Mouse (Mus musculus) forebrain, embryonic 15.5 days (tissue): Measurements from ENCODE around the gene 4921524J17Rik. TPM values are rescaled to one million over a fixed set of nuclear protein-coding genes. Genes with fewer than 3 reads are reported as not detected.
A peak's percentile ranks its signal among the peaks of the same experiment; 100 is the strongest.

Experiments
- ATAC-seq: fragments of 200-750 bp; cut with Nextera tagmentation; replicated peaks from 2 replicates; pipeline ENCODE4 v1.8.0; 2017; ENCODE audit warnings: mild to moderate bottlenecking, moderate TSS enrichment, moderate library complexity
- H3K27ac ChIP-seq: fragments of 300-500 bp; sonication (generic); replicated peaks from 2 replicates; pipeline ENCODE4 v1.5.1; 2015; ENCODE audit warnings: mild to moderate bottlenecking, inconsistent platforms
- H3K27me3 ChIP-seq: fragments of 300-500 bp; sonication (generic); 2 replicates; pipeline ENCODE4 v1.6.1; 2015; ENCODE audit warnings: inconsistent platforms
- H3K36me3 ChIP-seq: fragments of 300-500 bp; sonication (generic); 2 replicates; pipeline ENCODE4 v1.6.1; 2015; ENCODE audit warnings: mild to moderate bottlenecking, inconsistent platforms
- H3K4me1 ChIP-seq: fragments of 300-500 bp; sonication (generic); 2 replicates; pipeline ENCODE4 v1.6.1; 2015; ENCODE audit warnings: inconsistent platforms
- H3K4me2 ChIP-seq: fragments of 300-500 bp; sonication (generic); replicated peaks from 2 replicates; pipeline ENCODE4 v1.6.1; 2015; ENCODE audit warnings: mild to moderate bottlenecking, inconsistent platforms
- H3K4me3 ChIP-seq: fragments of 300-500 bp; sonication (generic); 2 replicates; pipeline ENCODE4 v1.5.1; 2015; ENCODE audit warnings: mild to moderate bottlenecking, inconsistent platforms
- H3K9ac ChIP-seq: fragments of 300-500 bp; sonication (generic); replicated peaks from 2 replicates; pipeline ENCODE4 v1.6.1; 2015; ENCODE audit warnings: mild to moderate bottlenecking, inconsistent platforms
- H3K9me3 ChIP-seq: fragments of 300-500 bp; sonication (generic); 2 replicates; pipeline ENCODE4 v1.6.1; 2016; ENCODE audit warnings: inconsistent platforms
- WGBS: fragments of 180-500 bp; shearing (Covaris S2); methylation state at CpG from one replicate; pipeline ENCODE4 v1.1.7; 2015; ENCODE audit warnings: mixed read lengths; 5-methylcytosine and 5-hydroxymethylcytosine counted together
- polyA plus RNA-seq: library from polyadenylated mRNA; unstranded; fragments of >200 nt; fragmentation: Nextera tagmentation; extraction: Ambion mirVana; gene quantifications from 2 replicates; pipeline ENCODE4 v1.2.1, GENCODE M21; 2015

The 4921524J17Rik gene
- polyA plus RNA-seq, 1 experiment from 2014 or later = 74.7 TPM

DNA sequence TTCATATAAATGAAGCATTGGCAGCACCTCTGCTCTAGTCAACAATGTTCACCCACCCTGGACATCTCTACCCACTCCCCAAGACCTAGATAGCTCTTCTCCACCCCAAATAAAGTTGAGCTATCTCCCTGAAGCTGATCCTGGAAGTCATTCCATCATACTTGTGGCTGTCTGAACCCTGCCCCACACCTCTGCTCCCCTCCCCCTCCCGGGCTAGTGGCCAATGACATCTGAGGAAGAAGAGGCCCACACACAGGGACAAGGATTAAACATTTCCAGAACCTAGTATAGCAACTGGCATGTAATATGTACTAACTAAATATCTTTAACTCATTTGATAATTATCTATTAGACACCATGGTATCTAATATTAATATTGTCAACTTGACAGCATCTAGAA lies 29.8 kb upstream of the 4921524J17Rik start:
- Histone ChIP-seq H3K4me2 (no peak overlapping the region), H3K36me3 (no peaks in the 10 kb centered on the region), H3K9me3 (no peaks in the 10 kb centered on the region), H3K27me3 (no peaks in the 10 kb centered on the region), H3K4me3 (no peak overlapping the region), H3K27ac (no peak overlapping the region), H3K9ac (no peak overlapping the region), H3K4me1 (no peaks in the 10 kb centered on the region)
- 87% methylated on average over 1 of the region's 1 CpGs for WGBS
- no peak for ATAC-seq

DNA sequence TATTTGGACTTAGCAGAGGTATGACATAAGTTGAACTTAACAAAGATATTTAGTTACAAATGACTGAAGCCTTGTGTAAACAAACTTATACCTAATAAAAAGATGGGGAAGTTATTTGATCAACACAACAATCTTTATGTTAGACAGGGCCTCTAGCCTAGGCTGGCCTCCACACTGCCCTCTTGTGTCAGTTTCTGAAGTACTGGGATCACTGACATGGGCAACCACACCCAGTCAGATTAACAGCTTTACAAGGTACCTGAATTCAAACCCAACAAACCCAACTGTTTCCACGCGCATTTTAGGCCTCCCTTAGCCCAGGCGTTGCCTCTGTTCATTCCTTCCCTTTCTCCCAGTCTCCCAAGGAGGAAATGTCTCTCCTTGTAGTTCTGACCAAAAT lies 28.7 kb upstream of the 4921524J17Rik start:
- Histone ChIP-seq H3K9ac (no peak overlapping the region), H3K9me3 (no peaks in the 10 kb centered on the region), H3K4me2 (no peak overlapping the region), H3K4me3 (no peak overlapping the region), H3K4me1 (0 out of 2 replicates have a peak, but pooled peaks cover 2% of the 10 kb centered on the region), H3K27me3 (no peaks in the 10 kb centered on the region), H3K36me3 (no peaks in the 10 kb centered on the region), H3K27ac (no peak overlapping the region)
- WGBS = 82% methylated on average over 3 of the region's 3 CpGs
- ATAC-seq = no peak

DNA sequence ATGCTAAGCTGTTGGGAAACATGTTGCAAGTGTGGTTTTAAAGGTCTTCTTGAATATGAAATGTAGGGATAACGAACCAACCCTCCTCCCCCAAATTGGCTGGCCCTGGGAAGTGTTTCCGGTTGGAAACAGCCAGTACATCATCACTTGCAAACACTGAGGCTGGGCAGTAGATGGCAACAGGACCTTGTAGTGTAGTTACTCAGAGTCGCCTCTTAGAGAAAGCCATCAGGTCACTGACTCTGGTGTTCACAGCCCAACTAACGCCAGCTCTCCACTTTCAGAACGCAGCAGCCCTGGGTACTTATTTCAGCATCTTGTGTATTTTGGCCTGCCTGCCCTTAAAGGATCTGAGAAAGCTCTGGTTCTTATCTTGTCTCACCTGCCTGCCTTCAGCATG lies 28.2 kb upstream of the 4921524J17Rik start:
- H3K4me3 ChIP-seq = no peak overlapping the region
- no peak overlapping the region for H3K9ac ChIP-seq
- no peak overlapping the region for H3K27ac ChIP-seq
- no peaks in the 10 kb centered on the region for H3K36me3 ChIP-seq
- 42% methylated on average over 5 of the region's 5 CpGs for WGBS
- H3K4me2 ChIP-seq = no peak overlapping the region
- ATAC-seq = no peak
- H3K4me1 ChIP-seq = 0 out of 2 replicates have a peak, but pooled peaks cover 2% of the 10 kb centered on the region
- no peaks in the 10 kb centered on the region for H3K9me3 ChIP-seq
- no peaks in the 10 kb centered on the region for H3K27me3 ChIP-seq

DNA sequence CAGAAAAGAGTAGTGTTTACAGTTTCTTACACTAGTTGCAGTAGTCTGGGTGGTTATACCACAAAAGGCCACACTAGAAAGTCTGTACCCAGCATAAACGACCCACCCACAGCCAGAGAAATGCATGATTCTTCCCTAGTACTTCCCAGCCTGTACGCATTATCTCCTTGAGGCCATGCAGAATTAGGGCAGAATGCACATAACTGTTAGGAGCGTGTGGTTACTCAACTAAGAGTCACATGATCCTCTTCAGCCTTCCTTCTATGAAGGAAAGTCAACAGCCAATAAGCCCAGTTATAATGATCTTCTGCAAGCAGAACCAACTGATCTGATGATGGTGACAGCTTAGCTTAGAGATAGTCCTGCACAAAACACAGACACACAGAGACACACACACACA lies 26.9 kb upstream of the 4921524J17Rik start:
- H3K9me3 ChIP-seq = no peaks in the 10 kb centered on the region
- 0 out of 2 replicates have a peak, but pooled peaks cover 2% of the 10 kb centered on the region for H3K4me1 ChIP-seq
- no peak overlapping the region for H3K9ac ChIP-seq
- H3K4me2 ChIP-seq = no peak overlapping the region
- no peak overlapping the region for H3K4me3 ChIP-seq
- no peak for ATAC-seq
- 71% methylated on average over 3 of the region's 3 CpGs for WGBS
- no peaks in the 10 kb centered on the region for H3K27me3 ChIP-seq
- no peaks in the 10 kb centered on the region for H3K36me3 ChIP-seq
- no peak overlapping the region for H3K27ac ChIP-seq

DNA sequence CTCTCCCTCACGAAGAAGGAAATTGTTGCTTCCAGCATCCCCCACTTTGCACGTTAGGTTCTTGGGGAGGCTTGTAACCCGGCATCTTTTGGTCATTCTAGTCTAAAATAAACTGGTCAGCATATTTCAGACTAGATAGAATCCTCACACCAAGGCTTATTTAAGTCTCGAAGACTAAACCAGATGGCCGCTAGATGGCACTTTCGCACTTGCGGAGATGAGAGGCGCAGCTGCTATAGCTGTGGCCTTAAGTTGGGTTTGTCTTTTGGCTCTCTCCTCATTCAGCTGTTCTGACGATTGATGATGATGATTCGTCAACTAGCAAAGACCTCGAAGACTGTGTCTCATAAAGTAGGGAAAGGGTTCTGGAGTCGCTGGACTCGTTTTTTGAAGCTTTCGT lies 23.9 kb upstream of the 4921524J17Rik start:
- 7% methylated on average over 14 of the region's 14 CpGs for WGBS

DNA sequence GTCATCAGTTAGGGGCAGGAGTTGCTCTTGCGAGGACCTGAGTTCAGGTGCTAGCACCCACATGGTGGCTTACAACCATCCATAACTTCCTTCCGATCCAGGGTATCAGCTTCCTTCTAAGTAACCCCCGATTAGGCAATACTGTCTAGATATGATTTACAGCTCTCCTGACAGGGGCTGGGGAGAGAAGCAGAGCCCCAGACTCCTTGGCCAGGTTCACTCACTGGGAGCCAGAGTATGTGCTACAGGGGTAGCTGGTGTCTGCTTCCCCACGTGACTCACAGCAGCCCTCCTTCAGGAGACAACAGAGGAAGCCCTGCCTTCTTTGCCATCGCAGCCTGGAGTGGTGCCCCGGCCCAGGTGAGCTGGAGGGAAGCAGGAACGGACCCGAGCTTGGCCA lies 22.1 kb upstream of the 4921524J17Rik start:
- 80% methylated on average over 8 of the region's 8 CpGs for WGBS
- no peak for ATAC-seq
- no peak overlapping the region for H3K4me3 ChIP-seq
- H3K27ac ChIP-seq = no peak overlapping the region
- no peaks in the 10 kb centered on the region for H3K36me3 ChIP-seq
- no peaks in the 10 kb centered on the region for H3K27me3 ChIP-seq
- no peak overlapping the region for H3K9ac ChIP-seq
- peaks cover 16% of the 10 kb centered on the region for H3K4me1 ChIP-seq
- no peak overlapping the region for H3K4me2 ChIP-seq
- H3K9me3 ChIP-seq = no peaks in the 10 kb centered on the region

More for the DNA sequence above, 23.9 kb upstream of the 4921524J17Rik start:
- 0 out of 2 replicates have a peak, but pooled peaks have one; percentile 29 for ATAC-seq
- H3K4me3 ChIP-seq = no peak overlapping the region
- H3K4me1 ChIP-seq = peaks cover 16% of the 10 kb centered on the region
- H3K9me3 ChIP-seq = no peaks in the 10 kb centered on the region
- H3K9ac ChIP-seq = no peak overlapping the region
- H3K27me3 ChIP-seq = no peaks in the 10 kb centered on the region
- no peaks in the 10 kb centered on the region for H3K36me3 ChIP-seq
- no peak overlapping the region for H3K4me2 ChIP-seq
- H3K27ac ChIP-seq = no peak overlapping the region

DNA sequence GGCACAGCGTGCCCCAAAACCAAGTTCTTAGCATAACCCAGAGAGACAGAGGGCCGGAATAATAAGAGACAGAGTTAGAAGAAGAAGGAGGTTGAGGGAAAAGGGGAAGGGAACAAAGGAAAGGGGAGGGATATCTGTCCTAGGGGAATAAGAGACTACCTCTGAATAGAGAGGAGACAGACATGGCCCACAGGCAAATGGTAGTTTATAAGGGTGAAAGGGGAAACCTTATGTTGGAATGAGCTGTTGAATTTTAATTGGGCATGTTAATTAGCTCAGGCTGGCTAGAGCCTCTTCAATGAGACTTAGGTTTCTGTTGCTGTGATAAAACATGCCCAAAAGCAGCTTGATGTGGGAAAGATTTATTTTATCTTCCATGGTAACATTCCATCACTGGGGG lies 20.6 kb upstream of the 4921524J17Rik start:
- no peak overlapping the region for H3K4me3 ChIP-seq
- no peaks in the 10 kb centered on the region for H3K9me3 ChIP-seq
- no peak overlapping the region for H3K9ac ChIP-seq
- 27% methylated on average over 2 of the region's 2 CpGs for WGBS
- H3K27me3 ChIP-seq = no peaks in the 10 kb centered on the region
- peak overlapping the region; percentile 56 for H3K27ac ChIP-seq
- H3K4me2 ChIP-seq = no peak overlapping the region
- peaks cover 16% of the 10 kb centered on the region for H3K4me1 ChIP-seq
- no peaks in the 10 kb centered on the region for H3K36me3 ChIP-seq
- ATAC-seq = peak; percentile 26; the same call in 1 of the 2 replicates

DNA sequence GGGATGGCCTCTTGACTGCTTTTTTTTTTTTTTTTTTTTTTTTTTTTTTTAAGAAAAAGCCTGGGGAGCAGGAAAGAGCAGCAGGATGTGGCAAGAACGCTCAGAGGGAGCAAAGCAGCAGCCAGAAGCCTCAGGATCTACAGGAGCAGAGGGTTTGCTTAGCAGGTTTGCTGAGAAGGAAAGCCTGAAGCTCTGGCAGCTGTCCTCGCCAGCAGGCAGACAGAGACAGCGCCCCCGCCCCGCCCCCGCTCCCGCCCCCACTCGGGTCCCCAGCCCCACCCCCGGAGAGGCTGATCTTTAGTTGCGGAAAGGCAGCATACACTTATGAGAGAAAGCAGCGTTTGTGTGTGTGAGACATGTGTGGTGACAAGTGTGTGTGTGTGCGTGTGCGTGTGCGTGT lies 19.7 kb upstream of the 4921524J17Rik start:
- peak; percentile 63 for ATAC-seq
- Histone ChIP-seq H3K9ac (no peak overlapping the region), H3K4me3 (peak overlapping the region; percentile 18; the same call in 1 of the 2 replicates), H3K27ac (peak overlapping the region; percentile 34), H3K4me1 (peaks cover 16% of the 10 kb centered on the region), H3K27me3 (no peaks in the 10 kb centered on the region), H3K4me2 (peak overlapping the region; percentile 31), H3K36me3 (no peaks in the 10 kb centered on the region), H3K9me3 (no peaks in the 10 kb centered on the region)
- WGBS = 23% methylated on average over 14 of the region's 14 CpGs

DNA sequence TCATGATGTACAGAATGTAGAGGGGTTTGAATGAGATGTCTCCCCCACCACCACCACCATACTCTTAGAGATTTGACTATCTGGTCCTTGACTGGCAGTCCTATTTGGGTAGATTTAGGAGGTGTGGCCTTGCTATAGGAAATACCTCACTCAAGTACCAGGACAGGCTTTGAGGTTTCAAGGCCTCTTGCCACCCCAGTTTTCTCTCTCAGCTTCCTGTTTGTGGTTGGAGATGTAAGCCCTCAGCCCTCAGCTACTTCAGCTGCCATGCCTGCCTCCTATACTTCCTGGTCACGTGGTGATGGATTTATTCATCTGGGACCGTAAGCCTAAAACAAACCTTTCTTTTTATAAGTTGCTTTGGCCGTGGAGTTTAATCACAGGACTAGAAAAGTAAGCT lies 17.7 kb upstream of the 4921524J17Rik start:
- ATAC-seq = no peak
- Histone ChIP-seq H3K4me1 (peaks cover 14% of the 10 kb centered on the region), H3K4me2 (no peak overlapping the region), H3K9me3 (no peaks in the 10 kb centered on the region), H3K9ac (no peak overlapping the region), H3K36me3 (no peaks in the 10 kb centered on the region), H3K4me3 (no peak overlapping the region), H3K27ac (no peak overlapping the region), H3K27me3 (no peaks in the 10 kb centered on the region)
- 88% methylated on average over 3 of the region's 3 CpGs for WGBS

DNA sequence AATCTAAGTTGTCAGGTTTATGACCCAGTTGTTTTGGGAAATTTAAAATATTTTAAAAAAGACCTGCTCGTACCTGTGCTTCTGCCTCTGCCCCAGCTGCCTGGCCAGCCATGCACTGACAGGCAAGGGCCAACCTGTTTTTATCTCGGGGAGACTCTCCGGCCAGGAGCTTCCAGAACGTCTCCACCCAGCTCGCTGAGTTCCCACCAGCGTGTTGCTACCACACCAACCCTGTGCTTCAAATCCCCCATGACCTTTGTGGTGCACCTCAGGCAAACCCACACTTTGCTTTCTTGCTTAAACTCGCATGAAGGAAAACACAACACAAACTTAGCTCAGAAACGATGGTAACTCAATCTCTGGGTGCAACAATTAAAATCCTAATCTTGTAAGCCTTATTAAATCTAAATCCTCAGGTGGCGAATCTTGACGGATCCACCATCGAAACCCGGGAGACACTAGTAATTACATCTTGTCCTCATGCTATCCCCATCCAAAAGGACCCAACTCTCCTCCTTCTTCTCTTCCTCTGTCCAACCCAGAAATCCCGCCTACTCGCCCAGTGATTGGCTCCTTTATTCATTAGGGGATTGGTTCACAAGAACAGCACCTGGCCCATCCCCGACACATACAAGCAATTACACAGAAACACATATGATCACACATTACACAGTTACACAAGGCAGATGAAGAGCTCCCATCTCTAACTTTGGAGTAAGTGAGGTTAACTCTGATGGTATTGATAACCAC lies 13.5 kb upstream of the 4921524J17Rik start:
- Histone ChIP-seq H3K4me1 (no peaks in the 10 kb centered on the region), H3K9me3 (no peaks in the 10 kb centered on the region), H3K36me3 (no peaks in the 10 kb centered on the region), H3K27ac (no peak overlapping the region), H3K4me2 (no peak overlapping the region), H3K27me3 (no peaks in the 10 kb centered on the region), H3K9ac (no peak overlapping the region), H3K4me3 (no peak overlapping the region)
- no peak for ATAC-seq
- WGBS = 87% methylated on average over 15 of the region's 15 CpGs

DNA sequence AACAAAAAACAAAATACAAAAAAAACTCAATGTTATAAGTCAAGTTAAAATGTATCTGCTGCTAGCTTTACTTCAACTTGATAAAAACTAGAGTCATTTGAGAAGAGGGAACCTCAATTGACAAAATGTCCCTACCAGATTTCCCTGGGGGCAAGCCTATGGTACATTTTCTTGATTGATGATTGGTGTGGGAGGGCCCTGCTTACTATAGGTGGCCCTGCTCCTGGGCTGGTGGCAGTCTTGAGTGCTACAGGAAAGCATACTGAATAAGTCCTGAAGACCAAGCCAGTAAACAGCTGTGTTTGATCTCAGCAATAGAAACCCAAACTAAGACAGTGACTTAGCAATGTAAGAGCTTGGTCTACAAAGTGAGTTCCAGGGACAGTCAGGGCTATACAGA lies 11.5 kb upstream of the 4921524J17Rik start:
- no peak overlapping the region for H3K27ac ChIP-seq
- H3K27me3 ChIP-seq = no peaks in the 10 kb centered on the region
- H3K36me3 ChIP-seq = no peaks in the 10 kb centered on the region
- no peak overlapping the region for H3K4me3 ChIP-seq
- no peaks in the 10 kb centered on the region for H3K9me3 ChIP-seq
- no peak overlapping the region for H3K4me2 ChIP-seq
- H3K9ac ChIP-seq = no peak overlapping the region
- H3K4me1 ChIP-seq = no peaks in the 10 kb centered on the region
- ATAC-seq = no peak

DNA sequence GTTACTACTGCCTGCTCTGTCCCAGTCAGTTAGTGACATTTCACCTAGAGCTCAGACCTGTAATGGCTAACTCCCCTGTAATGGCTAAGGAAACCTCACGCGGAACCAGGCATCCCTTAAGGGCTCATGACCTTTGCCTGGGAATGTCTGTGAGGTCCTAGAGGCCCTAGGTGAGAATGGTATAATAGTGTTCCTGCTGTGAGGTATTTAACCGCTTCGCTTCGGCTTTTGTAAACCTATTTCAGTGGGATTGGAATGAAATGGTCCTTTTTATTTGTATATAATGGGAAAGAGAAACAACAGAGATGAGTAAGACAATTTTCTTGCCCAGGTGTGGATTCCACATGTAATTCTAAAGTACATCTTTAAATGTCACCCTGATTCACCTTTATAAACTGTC lies 8.9 kb upstream of the 4921524J17Rik start:
- no peak for ATAC-seq
- H3K4me3 ChIP-seq = no peak overlapping the region
- 31% methylated on average over 5 of the region's 5 CpGs for WGBS

DNA sequence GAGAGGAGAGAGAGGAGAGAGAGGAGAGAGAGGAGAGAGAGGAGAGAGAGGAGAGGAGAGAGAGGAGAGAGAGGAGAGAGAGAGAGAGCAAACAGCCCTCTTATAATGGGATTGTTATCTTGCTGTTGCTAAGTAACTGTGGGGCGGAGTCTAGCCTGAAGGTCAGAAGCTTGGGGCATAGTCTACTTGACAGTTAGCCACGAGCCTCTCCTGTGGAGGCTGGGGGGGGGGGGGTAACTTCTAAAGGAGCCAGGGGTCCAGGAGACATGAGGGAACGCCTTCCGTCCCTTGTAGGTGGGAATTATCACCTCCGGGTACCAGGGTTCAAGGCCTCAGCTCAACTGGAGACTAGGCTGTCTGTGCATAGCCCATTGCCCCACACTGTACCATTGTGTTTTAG lies 3.1 kb upstream of the 4921524J17Rik start:
- H3K36me3 ChIP-seq = no peaks in the 10 kb centered on the region
- H3K9ac ChIP-seq = no peak overlapping the region
- no peaks in the 10 kb centered on the region for H3K9me3 ChIP-seq
- ATAC-seq = no peak
- H3K27me3 ChIP-seq = no peaks in the 10 kb centered on the region
- no peak overlapping the region for H3K4me2 ChIP-seq
- WGBS = 63% methylated on average over 5 of the region's 5 CpGs
- H3K27ac ChIP-seq = no peak overlapping the region
- peaks cover 13% of the 10 kb centered on the region for H3K4me1 ChIP-seq
- no peak overlapping the region for H3K4me3 ChIP-seq

More for the DNA sequence above, 8.9 kb upstream of the 4921524J17Rik start:
- Histone ChIP-seq H3K27me3 (no peaks in the 10 kb centered on the region), H3K27ac (no peak overlapping the region), H3K9me3 (no peaks in the 10 kb centered on the region), H3K9ac (no peak overlapping the region), H3K4me1 (no peaks in the 10 kb centered on the region), H3K4me2 (no peak overlapping the region), H3K36me3 (no peaks in the 10 kb centered on the region)
